ENCODE assay signal across 26 mouse cellular contexts in genomic region chr5:29672551-29672950, GRCm38 (mm10).
DNase-seq lines count a peak whose midpoint lies in the region; ATAC-seq lines count a peak whose summit lies in the region.
"Had no signal": no experiment of that assay in that cellular context is flagged by ENCODE, and none has a peak within 500 bp of the region (broad histone marks: within the 10 kb centered on the region; RNA-seq: fewer than 3 reads in every experiment).

No protein-coding gene starts in this region.

- H3K36me3 ChIP-seq in midbrain, embryonic 15.5 days (replicated peaks) = peaks cover 46% of the 10 kb centered on the region

- H3K4me1 ChIP-seq in midbrain, embryonic 15.5 days = no peaks in the 10 kb centered on the region
- H3K4me1 ChIP-seq: embryonic facial prominence, embryonic 12.5 days; embryonic facial prominence, embryonic 15.5 days; heart, embryonic 10.5 days; heart, embryonic 13.5 days had no signal

- H3K4me3 ChIP-seq in midbrain, embryonic 15.5 days = no peak overlapping the region
- H3K4me3 ChIP-seq: embryonic facial prominence, embryonic 12.5 days; embryonic facial prominence, embryonic 15.5 days; gastrocnemius, adult 2 months; heart, adult 2 months; heart, embryonic 10.5 days; heart, embryonic 13.5 days had no signal

- H3K9ac ChIP-seq in midbrain, embryonic 15.5 days = no peak overlapping the region
- H3K9ac ChIP-seq: embryonic facial prominence, embryonic 12.5 days; embryonic facial prominence, embryonic 15.5 days; forebrain, postnatal 0 days; heart, embryonic 13.5 days; hindbrain, embryonic 14.5 days had no signal

- ATAC-seq in midbrain, embryonic 15.5 days (replicated peaks) = no peak
- ATAC-seq: activated CD4-positive, CD25-positive, alpha-beta regulatory T cell, adult 4 months; CD4-positive, CD25-positive, alpha-beta regulatory T cell, adult 4 months; forebrain, embryonic 14.5 days; forebrain, postnatal 0 days; intestine, postnatal 0 days had no signal

- H3K27ac ChIP-seq in midbrain, embryonic 15.5 days = no peak overlapping the region
- H3K27ac ChIP-seq: embryonic facial prominence, embryonic 12.5 days; embryonic facial prominence, embryonic 15.5 days; gastrocnemius, adult 2 months; heart, adult 2 months; heart, embryonic 10.5 days; heart, embryonic 13.5 days; hindbrain, embryonic 14.5 days had no signal

- WGBS in midbrain, embryonic 15.5 days = 94% methylated on average over 4 of the region's 4 CpGs

- DNase-seq in adrenal gland, adult 2 months = peak; percentile 53
- no peak for DNase-seq in adrenal gland, postnatal 4 days (ENCODE audit: low spot score in 2 of 2)
- peak; percentile 85 for DNase-seq in 3T3-L1 (ENCODE audit: low read depth, low spot score)
- peak; percentile 16 for DNase-seq in adipocyte (ENCODE audit: low spot score)
- peak; percentile 7 to 20 for DNase-seq in adrenal gland, postnatal 36 days
- DNase-seq in layer of hippocampus, postnatal 14 days (ENCODE audit: low spot score in 2 of 2) = no peak
- DNase-seq: cerebellum, adult 18-20 months; cerebellum, adult 9-10 months; cerebellum, postnatal 14 days; forebrain, postnatal 0 days; gastrocnemius, adult 2 months; gastrocnemius, postnatal 14 days; heart, adult 2 months; heart, postnatal 14 days; heart, postnatal 4 days; kidney, adult 2 months had no signal

- H3K4me2 ChIP-seq in midbrain, embryonic 15.5 days = no peak overlapping the region
- H3K4me2 ChIP-seq: embryonic facial prominence, embryonic 12.5 days; embryonic facial prominence, embryonic 15.5 days; heart, embryonic 13.5 days; hindbrain, embryonic 14.5 days had no signal

- H3K9me3 ChIP-seq in midbrain, embryonic 15.5 days = no peaks in the 10 kb centered on the region
- H3K9me3 ChIP-seq: embryonic facial prominence, embryonic 12.5 days; embryonic facial prominence, embryonic 15.5 days; heart, embryonic 10.5 days; heart, embryonic 13.5 days had no signal

- H3K27me3 ChIP-seq in midbrain, embryonic 15.5 days (replicated peaks) = no peaks in the 10 kb centered on the region
- H3K27me3 ChIP-seq: embryonic facial prominence, embryonic 12.5 days; embryonic facial prominence, embryonic 15.5 days; heart, embryonic 13.5 days had no signal

Comparison
In these comparisons a context has a peak if more than half of its experiments do, and no peak if none do; other contexts are left out.
1. DNase-seq: peak in adrenal gland, adult 2 months (single experiment), 3T3-L1 (single experiment), adipocyte (single experiment) and adrenal gland, postnatal 36 days (2 of 2); none in adrenal gland, postnatal 4 days (0 of 2) and layer of hippocampus, postnatal 14 days (0 of 2).